Mouse (Mus musculus): Measurements from ENCODE around the gene Pla2g7. TPM values are rescaled to one million over a fixed set of nuclear protein-coding genes. Genes with fewer than 3 reads are reported as not detected.
"Not testable (repeated sequence)": the region's sequence is repeated elsewhere in the genome, so short reads cannot be mapped to it uniquely, and the experiment has no call there.

The Pla2g7 gene
- polyA plus RNA-seq (2014; fragmentation: Nextera tagmentation; extraction: Ambion mirVana) = 15.4 and 16.3 TPM in 2 replicates

DNA sequence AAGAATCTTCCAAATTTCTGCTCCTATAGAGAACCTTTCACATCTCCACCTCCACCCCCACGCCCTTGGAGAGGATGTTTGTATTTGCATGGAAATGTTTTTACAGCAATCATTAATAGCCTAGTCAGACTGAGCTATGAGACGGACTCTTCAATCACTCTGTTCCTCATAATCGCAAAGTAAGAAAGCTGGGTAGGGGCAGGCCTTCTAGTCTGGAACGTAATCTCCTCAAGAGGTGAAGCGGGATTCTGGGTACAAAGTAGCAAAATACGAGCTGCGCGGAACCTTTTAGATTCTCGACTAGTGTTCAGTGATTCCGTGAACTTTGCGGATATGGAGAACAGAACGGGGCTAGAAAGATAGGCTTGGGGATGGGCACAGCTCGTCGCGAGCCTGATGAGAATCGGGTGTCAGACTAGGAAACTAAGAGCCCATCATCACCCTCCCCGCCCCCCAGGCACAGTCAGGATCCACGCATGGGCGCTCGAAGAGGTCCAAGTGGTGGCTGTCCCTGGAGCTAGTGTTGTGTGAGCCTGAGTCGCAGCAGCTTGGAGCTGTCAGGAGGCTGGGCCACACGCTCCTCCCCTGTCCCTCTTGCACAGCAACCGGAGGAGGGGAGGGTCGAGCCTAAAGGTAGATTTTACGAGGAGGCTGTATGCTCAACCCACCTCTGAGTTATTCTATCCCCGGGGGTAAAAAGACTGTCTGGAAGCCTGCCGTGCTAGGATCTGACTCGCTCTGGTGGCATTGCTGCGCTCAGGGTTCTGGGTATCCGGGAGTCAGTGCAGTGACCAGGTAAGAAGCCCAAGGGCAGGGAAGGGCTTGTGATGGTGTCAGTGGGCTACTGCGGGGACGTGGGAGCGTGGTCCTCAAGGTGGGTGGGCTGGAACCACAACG is at the start of gene Pla2g7:
Pla2g7 (plus strand) TSS at position 107 of the 897 bp plus-strand sequence.
- H3K36me3 ChIP-seq (ENCODE audit: control insufficient read depth, insufficient read depth, low read length) = no peaks in the 10 kb centered on the region
- ATAC-seq (ENCODE audit: low FRiP score) = peak; percentile 85
- H3K4me1 ChIP-seq (replicated peaks; ENCODE audit: control insufficient read depth, insufficient read depth, low read length) = no peaks in the 10 kb centered on the region
- no peaks in the 10 kb centered on the region for H3K9me3 ChIP-seq (ENCODE audit: control insufficient read depth, low read length)
- peak within 1 kb of the TSS; percentile 37 for H3K9ac ChIP-seq (ENCODE audit: low read depth, low read length)
- WGBS = under 1% methylated on average over 34 of the region's 34 CpGs
- peak within 1 kb of the TSS; percentile 40 for H3K4me3 ChIP-seq (ENCODE audit: low read depth, low read length)
- peak within 1 kb of the TSS; percentile 74 for H3K4me2 ChIP-seq (replicated peaks; ENCODE audit: low read depth, low read length)
- peak within 1 kb of the TSS; percentile 19; the same call in 1 of the 2 replicates for H3K27ac ChIP-seq (ENCODE audit: low read depth, low read length)
- DNase-seq (ENCODE audit: low spot score) = peak; percentile 68
- H3K27me3 ChIP-seq (ENCODE audit: control insufficient read depth, insufficient read depth, low read length) = no peaks in the 10 kb centered on the region

- no peak overlapping the region for H3K4me3 ChIP-seq (ENCODE audit: low read depth, low read length)
- ATAC-seq (ENCODE audit: low FRiP score) = peak; percentile 74
- H3K27ac ChIP-seq (ENCODE audit: low read depth, low read length) = no peak overlapping the region
- H3K4me2 ChIP-seq (replicated peaks; ENCODE audit: low read depth, low read length) = no peak overlapping the region
- no peaks in the 10 kb centered on the region for H3K4me1 ChIP-seq (replicated peaks; ENCODE audit: control insufficient read depth, insufficient read depth, low read length)
- 30% methylated on average over 18 of the region's 18 CpGs for WGBS
- DNase-seq (ENCODE audit: low spot score) = peak; percentile 84
- no peaks in the 10 kb centered on the region for H3K9me3 ChIP-seq (ENCODE audit: control insufficient read depth, low read length)
- H3K9ac ChIP-seq (ENCODE audit: low read depth, low read length) = no peak overlapping the region
- H3K36me3 ChIP-seq (ENCODE audit: control insufficient read depth, insufficient read depth, low read length) = no peaks in the 10 kb centered on the region
- no peaks in the 10 kb centered on the region for H3K27me3 ChIP-seq (ENCODE audit: control insufficient read depth, insufficient read depth, low read length)
Measured at GRCm38 (mm10) chr17:43518644-43519409, 49.1 kb upstream of the Pla2g7 start.

DNA sequence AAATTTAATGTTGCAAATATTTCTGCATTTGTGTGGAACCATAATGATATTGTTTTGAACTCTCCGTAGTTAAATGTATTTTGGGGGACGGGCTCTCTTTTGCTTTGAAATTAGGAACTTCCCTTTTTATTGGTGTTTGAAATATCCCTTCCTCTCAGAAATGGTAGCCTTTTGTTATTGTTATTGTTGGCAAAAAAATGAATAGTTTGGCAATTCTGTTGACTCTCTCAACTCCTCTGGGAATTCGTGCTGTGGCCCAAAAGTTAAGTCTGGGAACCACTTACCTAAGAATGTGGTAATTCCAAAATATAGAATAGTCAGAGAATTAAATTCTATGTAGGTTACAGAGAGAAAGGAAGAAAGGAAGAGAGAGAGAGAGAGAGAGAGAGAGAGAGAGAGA is 47.7 kb upstream of the Pla2g7 start:
- no peak overlapping the region for H3K4me2 ChIP-seq (replicated peaks; ENCODE audit: low read depth, low read length)
- no peaks in the 10 kb centered on the region for H3K9me3 ChIP-seq (ENCODE audit: control insufficient read depth, low read length)
- DNase-seq (ENCODE audit: low spot score) = no peak
- no peaks in the 10 kb centered on the region for H3K36me3 ChIP-seq (ENCODE audit: control insufficient read depth, insufficient read depth, low read length)
- ATAC-seq (ENCODE audit: low FRiP score) = no peak
- no peaks in the 10 kb centered on the region for H3K4me1 ChIP-seq (replicated peaks; ENCODE audit: control insufficient read depth, insufficient read depth, low read length)
- no peak overlapping the region for H3K9ac ChIP-seq (ENCODE audit: low read depth, low read length)
- no peaks in the 10 kb centered on the region for H3K27me3 ChIP-seq (ENCODE audit: control insufficient read depth, insufficient read depth, low read length)
- 89% methylated on average over 3 of the region's 3 CpGs for WGBS
- H3K27ac ChIP-seq (ENCODE audit: low read depth, low read length) = no peak overlapping the region
- H3K4me3 ChIP-seq (ENCODE audit: low read depth, low read length) = no peak overlapping the region

GRCm38 (mm10) chr17:43530507-43530906 is 37.4 kb upstream of the Pla2g7 start:
- no peak overlapping the region for H3K4me2 ChIP-seq (replicated peaks; ENCODE audit: low read depth, low read length)
- H3K36me3 ChIP-seq (ENCODE audit: control insufficient read depth, insufficient read depth, low read length) = no peaks in the 10 kb centered on the region
- ATAC-seq (ENCODE audit: low FRiP score) (no peak), DNase-seq (ENCODE audit: low spot score) (no peak)
- H3K4me1 ChIP-seq (replicated peaks; ENCODE audit: control insufficient read depth, insufficient read depth, low read length) = no peaks in the 10 kb centered on the region
- WGBS = 85% methylated on average over 2 of the region's 2 CpGs
- no peak overlapping the region for H3K27ac ChIP-seq (ENCODE audit: low read depth, low read length)
- no peaks in the 10 kb centered on the region for H3K9me3 ChIP-seq (ENCODE audit: control insufficient read depth, low read length)
- H3K4me3 ChIP-seq (ENCODE audit: low read depth, low read length) = no peak overlapping the region
- no peak overlapping the region for H3K9ac ChIP-seq (ENCODE audit: low read depth, low read length)
- no peaks in the 10 kb centered on the region for H3K27me3 ChIP-seq (ENCODE audit: control insufficient read depth, insufficient read depth, low read length)

GRCm38 (mm10) chr17:43531192-43531591 is 36.7 kb upstream of the Pla2g7 start:
- 90% methylated on average over 4 of the region's 4 CpGs for WGBS

GRCm38 (mm10) chr17:43534362-43535222 is 33.3 kb upstream of the Pla2g7 start:
- H3K4me3 ChIP-seq (ENCODE audit: low read depth, low read length) = 0 out of 2 replicates have a peak overlapping the region, but pooled peaks have one; percentile 16
- DNase-seq (ENCODE audit: low spot score) (peak; percentile 76), ATAC-seq (ENCODE audit: low FRiP score) (peak; percentile 88)
- H3K4me2 ChIP-seq (replicated peaks; ENCODE audit: low read depth, low read length) = peak overlapping the region; percentile 32
- H3K9me3 ChIP-seq (ENCODE audit: control insufficient read depth, low read length) = no peaks in the 10 kb centered on the region
- H3K4me1 ChIP-seq (replicated peaks; ENCODE audit: control insufficient read depth, insufficient read depth, low read length) = no peaks in the 10 kb centered on the region
- H3K36me3 ChIP-seq (ENCODE audit: control insufficient read depth, insufficient read depth, low read length) = no peaks in the 10 kb centered on the region
- H3K27ac ChIP-seq (ENCODE audit: low read depth, low read length) = no peak overlapping the region; the same call in 1 of the 2 replicates
- WGBS = 6% methylated on average over 23 of the region's 23 CpGs
- H3K27me3 ChIP-seq (ENCODE audit: control insufficient read depth, insufficient read depth, low read length) = no peaks in the 10 kb centered on the region
- 0 out of 2 replicates have a peak overlapping the region, but pooled peaks have one; percentile 7 for H3K9ac ChIP-seq (ENCODE audit: low read depth, low read length)

More at GRCm38 (mm10) chr17:43531192-43531591, 36.7 kb upstream of the Pla2g7 start:
- no peak overlapping the region for H3K4me3 ChIP-seq (ENCODE audit: low read depth, low read length)
- H3K9me3 ChIP-seq (ENCODE audit: control insufficient read depth, low read length) = no peaks in the 10 kb centered on the region
- H3K36me3 ChIP-seq (ENCODE audit: control insufficient read depth, insufficient read depth, low read length) = no peaks in the 10 kb centered on the region
- H3K4me1 ChIP-seq (replicated peaks; ENCODE audit: control insufficient read depth, insufficient read depth, low read length) = no peaks in the 10 kb centered on the region
- ATAC-seq (ENCODE audit: low FRiP score) = no peak
- no peak overlapping the region for H3K4me2 ChIP-seq (replicated peaks; ENCODE audit: low read depth, low read length)
- H3K27ac ChIP-seq (ENCODE audit: low read depth, low read length) = no peak overlapping the region
- DNase-seq (ENCODE audit: low spot score) = no peak
- H3K9ac ChIP-seq (ENCODE audit: low read depth, low read length) = no peak overlapping the region
- H3K27me3 ChIP-seq (ENCODE audit: control insufficient read depth, insufficient read depth, low read length) = no peaks in the 10 kb centered on the region

- H3K27me3 ChIP-seq (ENCODE audit: control insufficient read depth, insufficient read depth, low read length); H3K4me2 ChIP-seq (replicated peaks; ENCODE audit: low read depth, low read length); H3K9ac ChIP-seq (ENCODE audit: low read depth, low read length); H3K9me3 ChIP-seq (ENCODE audit: control insufficient read depth, low read length); H3K4me1 ChIP-seq (replicated peaks; ENCODE audit: control insufficient read depth, insufficient read depth, low read length); ATAC-seq (ENCODE audit: low FRiP score); H3K36me3 ChIP-seq (ENCODE audit: control insufficient read depth, insufficient read depth, low read length); H3K27ac ChIP-seq (ENCODE audit: low read depth, low read length); H3K4me3 ChIP-seq (ENCODE audit: low read depth, low read length); DNase-seq (ENCODE audit: low spot score): not testable (repeated sequence)
- WGBS = 88% methylated on average over 6 of the region's 6 CpGs
Measured at GRCm38 (mm10) chr17:43536841-43537240, 31.1 kb upstream of the Pla2g7 start.

DNA sequence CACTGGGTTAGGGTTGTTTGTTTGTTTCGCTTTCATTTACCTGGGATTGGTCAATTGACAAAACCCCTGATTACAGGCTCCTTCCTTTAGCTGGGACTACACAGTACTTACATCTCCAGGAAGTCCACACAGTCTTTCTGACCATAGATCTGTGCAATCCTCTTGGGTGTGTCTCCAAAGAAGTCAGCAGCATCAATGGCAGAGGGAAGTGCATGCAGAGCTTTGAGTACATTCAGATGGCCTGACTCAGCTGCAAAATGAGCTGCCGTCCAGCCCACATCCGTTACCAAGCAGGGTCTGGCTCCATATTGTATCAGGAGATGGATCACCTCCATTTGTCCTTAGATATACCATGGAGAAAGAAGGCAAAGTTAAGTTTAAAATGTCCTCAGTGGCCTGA is 29.1 kb upstream of the Pla2g7 start:
- 89% methylated on average over 3 of the region's 3 CpGs for WGBS
- Histone ChIP-seq H3K4me2 (replicated peaks; ENCODE audit: low read depth, low read length) (no peak overlapping the region), H3K27ac (ENCODE audit: low read depth, low read length) (no peak overlapping the region), H3K36me3 (ENCODE audit: control insufficient read depth, insufficient read depth, low read length) (no peaks in the 10 kb centered on the region), H3K4me3 (ENCODE audit: low read depth, low read length) (no peak overlapping the region), H3K9ac (ENCODE audit: low read depth, low read length) (no peak overlapping the region), H3K4me1 (replicated peaks; ENCODE audit: control insufficient read depth, insufficient read depth, low read length) (no peaks in the 10 kb centered on the region), H3K27me3 (ENCODE audit: control insufficient read depth, insufficient read depth, low read length) (no peaks in the 10 kb centered on the region), H3K9me3 (ENCODE audit: control insufficient read depth, low read length) (no peaks in the 10 kb centered on the region)
- DNase-seq (ENCODE audit: low spot score) (no peak), ATAC-seq (ENCODE audit: low FRiP score) (no peak)
